Mouse (Mus musculus) layer of hippocampus, postnatal 25 days (tissue): ENCODE measurements around the gene Apoa2. TPM values are rescaled to one million over a fixed set of nuclear protein-coding genes. Genes with fewer than 3 reads are reported as not detected.
A peak's percentile ranks its signal among the peaks of the same experiment; 100 is the strongest.

Experiments
- DNase-seq, 2 experiments: peaks; one replicate each; pipeline ENCODE4 v3.0.0; 2022; ENCODE audit warnings: mixed read lengths in 2 of 2, low spot score in 1 of 2; ENCODE audit errors: extremely low spot score in 1 of 2
- total RNA-seq, 2 experiments: library from RNA; stranded (reverse); gene quantifications; 2 replicates each; pipeline ENCODE4 v1.2.3; 2021

Apoa2 gene
- total RNA-seq, 2 experiments from 2014 or later = 1.9 to 2.3 TPM

GRCm38 (mm10) chr1:171256937-171257548 is 32.2 kb downstream of the Apoa2 start:
- peak in 1 of 2 experiments; percentile 65 for DNase-seq

GRCm38 (mm10) chr1:171257781-171258180 is 32.9 kb downstream of the Apoa2 start:
- no peak for DNase-seq

- no peak for DNase-seq
Measured at GRCm38 (mm10) chr1:171258921-171259320, 34.1 kb downstream of the Apoa2 start.

GRCm38 (mm10) chr1:171260316-171260715 is 35.5 kb downstream of the Apoa2 start:
- no peak for DNase-seq

GRCm38 (mm10) chr1:171262594-171263130 is 37.8 kb downstream of the Apoa2 start:
- peak in 1 of 2 experiments; percentile 56 for DNase-seq

- no peak for DNase-seq
Measured at GRCm38 (mm10) chr1:171263185-171263611, 38.3 kb downstream of the Apoa2 start.

GRCm38 (mm10) chr1:171263666-171264461 is 39.0 kb downstream of the Apoa2 start:
- DNase-seq = no peak

- no peak for DNase-seq
Measured at GRCm38 (mm10) chr1:171265971-171266744, 41.3 kb downstream of the Apoa2 start.

GRCm38 (mm10) chr1:171268341-171268740 is 43.5 kb downstream of the Apoa2 start:
- DNase-seq = no peak

GRCm38 (mm10) chr1:171269848-171270572 is 45.2 kb downstream of the Apoa2 start, which contains the start of gene B4galt3:
Gene B4galt3 (plus strand): TSS chr1:171270328.
- peak; percentile 97 for DNase-seq

- DNase-seq = no peak
Measured at GRCm38 (mm10) chr1:171270573-171270900, 45.7 kb downstream of the Apoa2 start.

GRCm38 (mm10) chr1:171271196-171271595 is 46.3 kb downstream of the Apoa2 start:
- no peak for DNase-seq

- DNase-seq = no peak
Measured at GRCm38 (mm10) chr1:171271622-171272021, 46.8 kb downstream of the Apoa2 start.

GRCm38 (mm10) chr1:171272086-171272485 is 47.2 kb downstream of the Apoa2 start:
- no peak for DNase-seq

- no peak for DNase-seq
Measured at GRCm38 (mm10) chr1:171274171-171274570, 49.3 kb downstream of the Apoa2 start.

GRCm38 (mm10) chr1:171275144-171275734 is 50.4 kb downstream of the Apoa2 start:
- DNase-seq = no peak
